Mouse (Mus musculus): ENCODE measurements around the gene Rbm12.
A peak's percentile ranks its signal among the peaks of the same experiment; 100 is the strongest.

Gene Rbm12

GRCm38 (mm10) chr2:156079183-156079560 is 32.6 kb downstream of the Rbm12 start:
- DNase-seq = no peak

- DNase-seq = no peak
Observed at GRCm38 (mm10) chr2:156078421-156079182, 33.2 kb downstream of the Rbm12 start.

GRCm38 (mm10) chr2:156077461-156077860 is 34.3 kb downstream of the Rbm12 start:
- no peak for DNase-seq

- no peak for DNase-seq
Observed at GRCm38 (mm10) chr2:156073725-156074124, 38.1 kb downstream of the Rbm12 start.

GRCm38 (mm10) chr2:156071236-156071635 is 40.5 kb downstream of the Rbm12 start:
- DNase-seq = no peak

GRCm38 (mm10) chr2:156067916-156068315 is 43.9 kb downstream of the Rbm12 start:
- DNase-seq = no peak

- no peak for DNase-seq
Observed at GRCm38 (mm10) chr2:156066126-156066525, 45.7 kb downstream of the Rbm12 start.

- peak; percentile 60 to 77 for DNase-seq
Observed at GRCm38 (mm10) chr2:156065099-156066041, 46.4 kb downstream of the Rbm12 start, which contains the start of gene Spag4. TSS of gene Spag4 (plus strand) at chr2:156065175.

- DNase-seq = no peak
Observed at GRCm38 (mm10) chr2:156052816-156053215, 59.0 kb downstream of the Rbm12 start, which contains the start of gene Fer1l4. TSS of gene Fer1l4 (minus strand) at chr2:156052947.

- no peak for DNase-seq
Observed at GRCm38 (mm10) chr2:156047929-156048328, 63.8 kb downstream of the Rbm12 start.

- no peak for DNase-seq
Observed at GRCm38 (mm10) chr2:156042903-156043302, 68.9 kb downstream of the Rbm12 start.
